Mouse (Mus musculus) embryonic fibroblast, embryonic 13.5 days (primary cell): Measurements from ENCODE around the gene Spata13. TPM values are rescaled to one million over a fixed set of nuclear protein-coding genes. Genes with fewer than 3 reads are reported as not detected.

Source experiments
- H3K27ac ChIP-seq: 2 replicates; pipeline ENCODE4 v1.5.1; 2012; ENCODE audit warnings: low read length, control low read depth, inconsistent platforms; ENCODE audit not compliant: insufficient read depth
- H3K4me1 ChIP-seq: 2 replicates; pipeline ENCODE4 v1.6.1; 2011; ENCODE audit warnings: low read length; ENCODE audit not compliant: control insufficient read depth, insufficient read depth
- H3K4me3 ChIP-seq: 2 replicates; pipeline ENCODE4 v1.5.1; 2011; ENCODE audit warnings: mild to moderate bottlenecking, control low read depth, low read length; ENCODE audit not compliant: insufficient read depth
- CTCF ChIP-seq: IDR thresholded peaks from 2 replicates; pipeline ENCODE4 v1.5.1; 2011; ENCODE audit warnings: mild to moderate bottlenecking, control low read depth, low read length, moderate library complexity, borderline replicate concordance; ENCODE audit not compliant: insufficient read depth
- POLR2A ChIP-seq: IDR thresholded peaks from 2 replicates; pipeline ENCODE4 v1.6.1; 2011; ENCODE audit warnings: low read depth, mild to moderate bottlenecking, control low read depth, low read length, moderate library complexity
- polyA plus RNA-seq: library from polyadenylated mRNA; stranded (reverse); fragments of >200 nt; gene quantifications from 2 replicates; pipeline ENCODE4 v1.2.4, GENCODE M21; 2011; ENCODE audit warnings: low read depth; ENCODE audit not compliant: missing spikeins, insufficient read length

Gene Spata13
- polyA plus RNA-seq, 1 experiment: 11.1 TPM

DNA sequence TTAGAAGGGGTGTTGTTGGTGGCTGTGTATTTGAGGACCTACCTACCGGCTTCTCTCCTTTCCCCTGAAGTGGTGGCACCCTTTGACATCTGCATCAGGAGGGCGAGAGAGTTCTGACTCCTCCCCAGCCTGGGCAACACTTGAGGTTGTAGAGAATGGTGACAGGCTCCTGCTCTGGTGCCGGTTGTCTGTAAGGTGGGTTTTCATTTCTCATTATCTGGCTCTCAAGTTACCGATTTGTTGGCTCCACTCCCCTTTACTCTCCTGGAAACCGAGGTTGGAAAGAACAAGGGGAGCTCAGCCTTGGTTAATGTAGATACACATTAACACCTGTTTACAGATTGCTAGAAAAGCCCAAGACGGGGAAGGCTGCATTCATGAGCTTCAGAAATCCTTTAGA is 31.5 kb downstream of the Spata13 start:
- H3K4me3 ChIP-seq: no peak overlapping the region
- H3K4me1 ChIP-seq: peaks cover 5% of the 10 kb centered on the region; the same call in 1 of the 2 replicates
- H3K27ac ChIP-seq: no peak overlapping the region
- no peak for TF ChIP-seq CTCF

DNA sequence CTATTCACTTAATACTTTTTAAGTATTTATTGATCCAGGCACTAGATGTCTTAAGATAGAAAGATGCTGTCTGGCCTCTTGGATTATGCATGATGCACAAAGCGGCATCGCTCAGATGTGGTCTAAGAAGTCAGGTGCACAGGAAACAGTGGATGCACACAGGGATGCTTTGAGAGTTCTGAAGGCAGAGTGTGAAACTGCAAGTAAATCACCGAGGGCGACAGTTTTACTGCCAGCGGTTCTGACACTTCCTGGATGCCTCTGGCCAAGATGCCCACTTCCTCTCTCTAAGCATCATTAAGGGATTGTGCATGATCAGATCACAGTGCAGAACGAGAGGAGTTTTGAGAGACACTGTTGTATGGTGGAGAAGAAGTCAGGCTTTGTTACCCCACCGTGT is 32.5 kb downstream of the Spata13 start:
- TF ChIP-seq POLR2A (no peak), CTCF (no peak)
- peaks cover 8% of the 10 kb centered on the region; the same call in 1 of the 2 replicates for H3K4me1 ChIP-seq
- H3K4me3 ChIP-seq: no peak overlapping the region
- no peak overlapping the region for H3K27ac ChIP-seq

DNA sequence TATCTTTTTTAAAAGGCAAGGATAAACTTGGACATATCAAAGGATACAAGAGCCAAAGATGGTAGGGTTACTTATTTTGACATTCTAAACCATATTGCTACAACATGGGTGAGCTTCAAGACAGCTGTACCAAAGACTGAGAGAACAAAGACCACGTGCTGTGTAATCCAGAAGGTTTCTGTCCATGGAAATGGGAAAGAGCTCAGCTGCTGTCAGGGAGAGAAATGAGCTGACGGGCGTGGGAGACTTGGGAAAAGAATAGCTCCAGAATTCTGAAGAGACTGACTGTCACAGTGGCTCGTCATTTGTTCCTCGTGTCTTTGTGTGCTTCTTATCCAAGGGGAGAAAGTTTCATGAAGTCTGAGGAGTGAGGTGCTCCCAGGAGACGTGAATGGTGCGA is 36.4 kb downstream of the Spata13 start:
- H3K4me3 ChIP-seq: no peak overlapping the region
- H3K27ac ChIP-seq: no peak overlapping the region
- H3K4me1 ChIP-seq: peaks cover 8% of the 10 kb centered on the region; the same call in 1 of the 2 replicates
- TF ChIP-seq POLR2A: no peak

DNA sequence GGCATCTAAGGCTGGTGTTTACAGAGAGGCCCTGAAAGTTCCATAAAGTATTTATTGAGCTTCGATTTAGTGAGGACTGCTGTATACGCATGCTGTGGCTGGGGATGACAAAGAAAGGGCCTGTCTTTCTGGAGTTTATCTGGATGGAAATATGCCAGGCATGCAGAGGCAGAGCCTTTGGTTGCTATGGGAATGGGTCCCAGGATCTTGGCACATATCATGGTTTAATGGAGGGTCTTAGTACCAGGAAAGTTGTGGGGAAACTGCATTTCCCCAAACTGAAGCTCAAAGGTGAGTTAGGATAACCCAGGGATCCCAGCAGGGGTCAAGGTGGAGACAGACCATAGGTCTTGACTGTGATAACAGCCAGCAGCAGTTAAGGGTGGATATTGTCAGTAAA is 37.7 kb downstream of the Spata13 start:
- TF ChIP-seq CTCF: no peak
- TF ChIP-seq POLR2A: no peak
- peaks cover 3% of the 10 kb centered on the region; the same call in 1 of the 2 replicates for H3K4me1 ChIP-seq
- no peak overlapping the region for H3K4me3 ChIP-seq
- H3K27ac ChIP-seq: no peak overlapping the region

DNA sequence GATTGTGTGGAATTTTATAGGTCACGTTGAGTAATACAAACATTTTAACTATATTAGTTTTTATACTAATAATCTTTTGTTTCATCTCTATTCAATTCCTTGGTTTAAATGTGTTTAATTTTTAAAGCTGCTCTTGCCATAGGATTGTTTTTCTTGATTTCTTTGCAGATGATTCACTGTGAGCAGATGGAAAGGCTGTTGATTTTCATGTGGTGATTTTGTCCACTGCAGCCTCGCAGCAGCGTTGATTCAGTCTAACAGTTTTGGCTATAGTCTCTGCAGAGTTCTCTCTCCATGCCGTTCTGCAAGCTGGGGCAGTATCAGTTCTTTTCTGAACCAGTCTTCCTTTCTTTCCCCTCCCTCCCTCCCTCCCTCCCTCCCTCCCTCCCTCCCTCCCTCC is 41.9 kb downstream of the Spata13 start:
- no peak for TF ChIP-seq CTCF
- TF ChIP-seq POLR2A: no peak
- Histone ChIP-seq H3K4me1 (0 out of 2 replicates have a peak, but pooled peaks cover 3% of the 10 kb centered on the region), H3K4me3 (no peak overlapping the region), H3K27ac (no peak overlapping the region)

DNA sequence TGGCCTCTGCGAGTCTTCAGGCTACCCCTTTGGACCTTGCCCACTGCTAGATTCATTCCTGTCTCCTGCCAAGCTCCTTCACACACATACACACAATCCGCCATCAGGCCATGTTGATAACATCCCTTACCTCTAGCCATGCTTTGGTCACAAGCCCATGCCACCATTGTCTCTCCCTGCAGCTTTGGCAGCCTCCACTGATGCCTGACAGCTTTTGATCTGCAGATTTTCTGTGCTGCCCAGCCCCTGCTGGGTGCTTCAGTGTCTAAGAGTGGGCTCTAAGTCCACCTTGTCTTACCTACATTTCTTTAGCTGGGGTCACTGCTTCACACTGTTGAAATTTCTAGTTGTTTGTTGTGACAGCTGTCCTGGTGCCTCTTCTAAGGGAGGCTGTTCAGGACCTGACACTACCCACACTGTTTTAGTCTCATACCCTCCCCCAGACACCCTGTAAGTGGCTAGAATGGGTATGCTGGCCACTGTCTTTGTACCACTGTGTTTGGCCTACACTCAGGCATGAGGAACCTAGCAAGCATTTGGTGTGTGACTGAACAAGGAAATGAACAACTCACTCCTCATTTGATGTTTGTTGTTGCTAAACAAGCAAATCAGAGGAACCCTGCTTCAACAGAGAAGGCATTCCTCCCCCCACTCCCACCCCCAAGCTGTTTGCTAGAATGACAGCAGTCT is 43.0 kb downstream of the Spata13 start:
- no peaks in the 10 kb centered on the region for H3K4me1 ChIP-seq
- TF ChIP-seq CTCF (no peak), POLR2A (no peak)

DNA sequence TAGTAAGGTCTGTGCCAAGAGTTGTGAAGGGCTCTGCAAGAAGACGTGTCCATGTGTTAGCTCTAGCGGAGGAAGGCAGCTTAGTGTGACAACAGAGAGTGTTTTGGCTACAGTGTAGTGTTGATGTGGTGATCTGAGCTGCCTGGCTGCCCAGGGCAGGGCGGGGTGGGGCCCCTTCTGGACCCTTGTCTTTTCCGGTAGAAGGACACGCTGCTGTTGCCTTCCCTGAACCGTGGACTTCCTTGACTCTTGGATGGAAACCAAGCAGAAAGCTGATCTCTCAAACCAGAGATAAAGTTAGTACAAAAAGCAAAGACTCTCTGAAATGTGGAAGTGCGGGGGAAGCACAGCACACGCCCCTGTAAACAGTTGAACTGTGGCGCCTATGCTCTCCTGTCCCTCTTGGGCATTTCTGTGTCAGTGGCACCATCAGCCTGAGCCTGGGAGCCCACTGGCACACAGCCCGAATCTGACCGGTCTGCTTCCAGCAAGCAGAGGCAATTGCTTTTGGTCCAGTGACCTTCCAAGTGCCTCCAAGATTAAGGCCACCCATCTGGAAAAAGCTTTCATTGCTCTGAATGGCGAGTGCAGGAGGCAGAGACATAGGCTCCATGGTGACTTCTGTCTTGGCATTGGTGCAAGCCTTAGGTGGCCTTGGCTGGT is 48.7 kb downstream of the Spata13 start:
- Histone ChIP-seq H3K4me3 (no peak overlapping the region), H3K27ac (no peak overlapping the region), H3K4me1 (no peaks in the 10 kb centered on the region)
- TF ChIP-seq POLR2A: no peak
- TF ChIP-seq CTCF: no peak

More for the DNA sequence above, 43.0 kb downstream of the Spata13 start:
- no peak overlapping the region for H3K27ac ChIP-seq
- H3K4me3 ChIP-seq: no peak overlapping the region

DNA sequence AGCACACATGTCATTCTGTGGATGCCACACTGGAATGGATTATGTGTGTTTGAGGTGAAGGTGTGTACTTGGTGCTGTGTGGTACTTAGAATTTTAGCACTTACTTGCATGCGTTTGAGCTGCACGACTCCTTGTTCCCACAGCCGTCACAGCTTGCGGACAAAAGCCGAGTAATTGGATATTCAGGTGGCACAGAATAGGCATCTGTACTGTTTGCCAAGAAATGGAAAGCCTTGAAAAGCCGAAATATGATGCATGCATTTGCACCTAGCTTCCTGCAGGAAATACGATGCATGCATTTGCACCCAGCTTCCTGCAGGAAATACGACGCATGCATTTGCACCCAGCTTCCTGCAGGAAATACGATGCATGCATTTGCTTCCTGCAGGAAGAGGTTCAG is 50.2 kb downstream of the Spata13 start:
- no peak overlapping the region for H3K27ac ChIP-seq
- no peaks in the 10 kb centered on the region for H3K4me1 ChIP-seq
- H3K4me3 ChIP-seq: no peak overlapping the region
- no peak for TF ChIP-seq CTCF
- TF ChIP-seq POLR2A: no peak

DNA sequence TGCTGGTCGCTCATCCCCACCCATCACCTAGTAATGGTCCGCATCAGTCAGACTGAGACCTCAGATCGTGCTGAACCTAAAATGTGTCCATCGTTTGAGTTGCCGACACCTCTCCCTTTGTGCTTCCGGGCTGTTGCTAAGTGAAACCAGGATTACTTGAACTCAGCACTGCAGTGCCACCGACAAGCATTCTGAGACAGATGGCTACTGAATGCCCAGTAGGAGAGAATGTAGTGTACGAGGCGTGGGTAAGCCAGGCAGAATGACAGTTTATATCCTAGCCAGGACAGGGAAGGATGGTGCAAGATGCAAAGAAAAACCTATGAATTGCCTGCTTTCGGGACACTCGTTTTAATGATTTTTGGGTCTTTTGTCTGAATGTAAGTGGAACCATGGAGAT is 52.9 kb downstream of the Spata13 start:
- no peaks in the 10 kb centered on the region for H3K4me1 ChIP-seq
- TF ChIP-seq POLR2A (no peak), CTCF (no peak)
- no peak overlapping the region for H3K4me3 ChIP-seq
- H3K27ac ChIP-seq: no peak overlapping the region

DNA sequence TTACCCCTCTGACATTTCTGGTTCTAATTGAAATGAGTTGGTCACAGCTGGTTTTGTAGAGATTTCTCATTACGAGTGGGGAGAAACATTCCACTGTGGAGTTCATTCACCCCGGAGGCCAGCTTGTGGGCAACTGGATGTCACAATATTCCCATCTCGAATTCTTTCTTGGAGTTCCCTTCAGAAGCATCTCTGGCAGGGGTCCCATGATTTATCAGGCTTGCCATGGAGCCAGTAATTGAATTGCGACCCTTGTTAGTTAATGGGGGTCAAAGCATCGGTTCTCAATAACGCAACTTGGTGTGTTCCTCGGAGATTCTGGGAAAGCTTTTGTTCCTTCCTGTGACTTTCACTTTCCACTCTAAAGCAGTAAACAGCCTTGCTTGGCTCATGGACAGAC is 53.4 kb downstream of the Spata13 start:
- no peak overlapping the region for H3K4me3 ChIP-seq
- TF ChIP-seq CTCF (no peak), POLR2A (no peak)
- H3K4me1 ChIP-seq: no peaks in the 10 kb centered on the region
- no peak overlapping the region for H3K27ac ChIP-seq
